9 mouse cellular contexts compared by ENCODE assay signal in genomic region chr2:165133566-165133965, GRCm38 (mm10). TPM values are rescaled to one million over a fixed set of nuclear protein-coding genes. Genes with fewer than 3 reads are reported as not detected.
DNase-seq lines count a peak whose midpoint lies in the region; ATAC-seq and TF ChIP-seq lines count a peak whose summit lies in the region.
"Had no signal": no experiment of that assay in that cellular context is flagged by ENCODE, and none has a peak within 500 bp of the region (broad histone marks: within the 10 kb centered on the region; RNA-seq: fewer than 3 reads in every experiment).

No protein-coding gene starts in this region.

- no peak for TF ChIP-seq CTCF in layer of hippocampus, adult 2 months (conservative IDR thresholded peaks at IDR 0.05)

- H3K4me1 ChIP-seq in forebrain, embryonic 15.5 days = peaks cover 40% of the 10 kb centered on the region
- H3K4me1 ChIP-seq in limb, embryonic 11.5 days (ENCODE audit: control insufficient read depth, insufficient read depth, low read length) = peaks cover 22% of the 10 kb centered on the region

- ATAC-seq in forebrain, embryonic 15.5 days (replicated peaks) = 0 out of 2 replicates have a peak, but pooled peaks have one; percentile 31
- ATAC-seq in limb, embryonic 11.5 days (ENCODE audit: insufficient number of reproducible peaks, low FRiP score, low TSS enrichment, low read depth) = no peak

- 0 out of 2 replicates have a peak overlapping the region, but pooled peaks have one; percentile 5 for H3K9ac ChIP-seq in forebrain, embryonic 15.5 days (replicated peaks)
- H3K9ac ChIP-seq in limb, embryonic 11.5 days (ENCODE audit: low read length) = peak overlapping the region; percentile 53

- H3K4me2 ChIP-seq in forebrain, embryonic 15.5 days (replicated peaks) = no peak overlapping the region; the same call in 1 of the 2 replicates
- H3K4me2 ChIP-seq in limb, embryonic 11.5 days (ENCODE audit: low read depth, severe bottlenecking) = peak overlapping the region; percentile 30; the same call in 1 of the 2 replicates

- WGBS in forebrain, embryonic 15.5 days = 2% methylated on average over 14 of the region's 15 CpGs
- under 1% methylated on average over 15 of the region's 15 CpGs for WGBS in limb, embryonic 11.5 days

- no peaks in the 10 kb centered on the region for H3K9me3 ChIP-seq in forebrain, embryonic 15.5 days
- H3K9me3 ChIP-seq in limb, embryonic 11.5 days (ENCODE audit: control insufficient read depth, low read length) = no peaks in the 10 kb centered on the region

- no peaks in the 10 kb centered on the region for H3K27me3 ChIP-seq in forebrain, embryonic 15.5 days
- no peaks in the 10 kb centered on the region for H3K27me3 ChIP-seq in limb, embryonic 11.5 days (ENCODE audit: control insufficient read depth, insufficient read depth, low read length)

- H3K27ac ChIP-seq in layer of hippocampus, adult 2 months = peak overlapping the region; percentile 32; the same call in 1 of the 2 replicates
- peak overlapping the region; percentile 54 for H3K27ac ChIP-seq in forebrain, embryonic 15.5 days (replicated peaks)
- H3K27ac ChIP-seq in limb, embryonic 11.5 days (replicated peaks; ENCODE audit: low read depth, low read length) = no peak overlapping the region

- H3K36me3 ChIP-seq in forebrain, embryonic 15.5 days = no peaks in the 10 kb centered on the region
- no peaks in the 10 kb centered on the region for H3K36me3 ChIP-seq in limb, embryonic 11.5 days (ENCODE audit: control insufficient read depth, insufficient read depth, low read length)

- no peak for DNase-seq in layer of hippocampus, adult 2 months (ENCODE audit: low spot score in 2 of 2)
- DNase-seq in layer of hippocampus, adult 8-10 months (ENCODE audit: low spot score in 2 of 2) = no peak
- DNase-seq in limb, embryonic 11.5 days (ENCODE audit: low spot score) = peak; percentile 57
- DNase-seq in ovary, postnatal 36 days (ENCODE audit: low spot score) = peak; percentile 23
- DNase-seq in cerebellum, postnatal 4 days (ENCODE audit: low spot score in 2 of 2) = no peak
- no peak for DNase-seq in right cerebral cortex, adult 2 months (ENCODE audit: low spot score in 2 of 2)
- DNase-seq in spleen, adult 18-20 months = no peak

- no peak overlapping the region for H3K4me3 ChIP-seq in layer of hippocampus, adult 2 months
- H3K4me3 ChIP-seq in forebrain, embryonic 15.5 days = no peak overlapping the region
- H3K4me3 ChIP-seq in limb, embryonic 11.5 days (ENCODE audit: low read depth, low read length) = no peak overlapping the region

RNA-seq across cellular contexts. Expression of gene 1700025C18Rik, which starts 43.0 kb away (rescaled TPM):
- not detected for total RNA-seq in layer of hippocampus, adult 2 months (2021)
- not detected for total RNA-seq in layer of hippocampus, adult 8-10 months (2022)
- polyA plus RNA-seq in forebrain, embryonic 15.5 days (2015; fragmentation: Nextera tagmentation; extraction: Ambion mirVana) = not detected in 2 replicates
- polyA plus RNA-seq in limb, embryonic 11.5 days (2014; fragmentation: Nextera tagmentation; extraction: Ambion mirVana) = not detected in 2 replicates
- polyA plus RNA-seq: large intestine, adult 2 months had no signal

Comparison
In these comparisons a context has a peak if more than half of its experiments do, and no peak if none do; other contexts are left out.
1. DNase-seq: peak in limb, embryonic 11.5 days (single experiment) and ovary, postnatal 36 days (single experiment); none in layer of hippocampus, adult 2 months (0 of 2), layer of hippocampus, adult 8-10 months (0 of 2), cerebellum, postnatal 4 days (0 of 2), right cerebral cortex, adult 2 months (0 of 2) and spleen, adult 18-20 months (0 of 2).